Mouse (Mus musculus): Measurements from ENCODE around the gene Adamts13.

Gene Adamts13

GRCm38 (mm10) chr2:26973116-26973515, at the start of gene Adamts13:
Adamts13 (plus strand) TSS chr2:26973416.
- no peak for DNase-seq (ENCODE audit: low spot score in 2 of 2)

DNA sequence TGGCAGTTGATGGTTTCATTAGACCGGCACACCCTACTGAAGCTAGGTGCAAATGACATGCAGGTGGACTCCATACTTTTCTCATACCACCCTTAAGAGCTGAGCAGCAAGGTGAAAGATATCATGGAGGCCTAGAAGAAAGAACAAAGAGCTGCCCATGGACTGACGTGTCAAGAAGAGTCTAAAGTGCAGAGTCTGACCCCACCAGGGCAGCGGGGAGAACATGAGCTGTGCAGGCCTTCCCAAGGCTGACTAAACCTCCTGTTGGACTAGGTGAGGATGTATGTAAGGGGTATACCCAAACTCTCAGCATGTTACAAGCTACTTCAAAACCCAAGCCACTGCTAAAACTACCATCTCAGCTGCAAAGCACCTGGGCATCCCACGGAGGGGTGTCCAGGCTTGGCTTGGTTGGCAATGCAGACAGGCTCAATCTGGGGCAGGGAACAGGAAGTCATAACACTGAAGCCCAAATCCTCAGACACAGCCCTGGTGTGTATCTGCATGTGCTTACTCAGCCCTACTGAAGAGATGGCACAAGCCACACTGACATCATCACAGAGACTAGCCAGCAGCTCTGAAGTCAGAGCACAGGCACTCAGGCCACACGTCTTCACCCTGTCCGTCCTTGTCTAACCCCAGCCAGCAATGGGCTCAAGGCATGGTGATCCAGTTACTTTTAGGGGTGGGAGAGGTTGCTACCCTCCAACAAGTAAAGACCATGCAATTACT, 45.3 kb upstream of the Adamts13 start:
- no peak for DNase-seq (ENCODE audit: low spot score in 2 of 2)

DNA sequence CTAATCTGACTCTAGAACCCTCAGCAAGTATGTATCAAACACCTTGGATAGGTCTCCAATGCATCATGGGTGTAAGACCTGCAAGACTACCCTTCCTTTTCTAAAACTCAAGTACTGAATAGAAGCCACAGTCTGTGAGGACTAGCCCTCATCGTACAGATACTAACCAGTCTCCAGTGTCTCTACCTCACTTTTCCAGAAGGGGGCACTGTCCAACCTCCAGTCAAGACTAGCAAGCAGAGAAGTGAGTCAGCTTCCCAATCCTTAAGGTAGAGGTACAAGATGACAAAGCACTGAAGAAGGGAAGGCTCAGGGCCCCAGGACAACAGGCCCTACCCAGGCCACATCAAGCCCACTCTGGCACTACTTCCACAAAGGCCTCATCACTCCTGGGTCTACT, 42.8 kb upstream of the Adamts13 start:
- peak in 1 of 2 experiments; percentile 85 for DNase-seq (ENCODE audit: low spot score in 2 of 2)

- DNase-seq (ENCODE audit: low spot score in 2 of 2), result no peak
These were observed 40.5 kb upstream of the Adamts13 start for GRCm38 (mm10) chr2:26932473-26933303.

GRCm38 (mm10) chr2:26933304-26934055, 39.7 kb upstream of the Adamts13 start, which contains the start of the genes Surf4 and Stkld1:
Surf4 (minus strand) TSS chr2:26933928.
Stkld1 (plus strand) TSS chr2:26934047.
- DNase-seq (ENCODE audit: low spot score in 2 of 2), result peak; percentile 76 to 91

- DNase-seq (ENCODE audit: low spot score in 2 of 2), result no peak
These were observed 37.9 kb upstream of the Adamts13 start for GRCm38 (mm10) chr2:26935286-26935685.

DNA sequence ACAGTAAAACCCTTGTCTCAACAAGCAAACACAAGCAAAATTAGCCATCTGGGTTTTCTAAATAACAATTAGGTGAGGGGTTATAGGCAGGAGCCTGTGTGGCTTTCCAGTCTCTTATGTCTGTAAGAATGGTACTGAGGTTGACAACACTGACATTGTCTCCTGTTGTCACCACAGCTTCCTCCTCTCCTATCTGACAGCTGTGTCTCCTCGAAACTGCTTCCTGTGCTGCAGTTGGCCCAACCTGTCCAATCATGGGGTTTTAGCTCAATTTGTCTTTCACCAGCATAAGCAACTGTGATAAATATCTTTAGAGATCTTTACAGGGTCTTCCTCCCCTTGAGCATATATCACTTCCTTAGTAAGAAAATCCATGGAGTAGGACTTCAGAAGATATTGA, 36.8 kb upstream of the Adamts13 start:
- DNase-seq (ENCODE audit: low spot score in 2 of 2), result no peak

- no peak for DNase-seq (ENCODE audit: low spot score in 2 of 2)
These were observed 31.7 kb upstream of the Adamts13 start for GRCm38 (mm10) chr2:26941539-26941938.

DNA sequence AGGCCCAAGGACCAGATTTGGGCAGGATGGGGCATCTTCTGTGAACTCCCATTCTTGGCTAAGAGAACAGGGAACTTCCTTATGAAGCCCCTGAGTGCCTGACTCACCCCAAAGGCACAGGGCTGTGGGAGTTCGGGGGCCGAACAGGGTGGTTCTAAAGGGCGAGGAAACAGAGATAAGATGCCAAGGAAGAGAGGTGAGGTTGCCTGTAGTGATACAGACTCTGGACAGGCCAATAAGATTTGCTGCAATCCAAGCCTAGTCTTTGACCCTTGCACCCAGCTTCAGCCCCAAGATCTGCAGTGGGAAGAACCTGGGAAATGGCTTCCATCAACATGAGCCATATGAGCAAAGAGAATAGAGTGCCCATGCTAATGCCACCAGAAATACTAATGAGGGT, 30.0 kb upstream of the Adamts13 start:
- DNase-seq (ENCODE audit: low spot score in 2 of 2), result no peak

DNA sequence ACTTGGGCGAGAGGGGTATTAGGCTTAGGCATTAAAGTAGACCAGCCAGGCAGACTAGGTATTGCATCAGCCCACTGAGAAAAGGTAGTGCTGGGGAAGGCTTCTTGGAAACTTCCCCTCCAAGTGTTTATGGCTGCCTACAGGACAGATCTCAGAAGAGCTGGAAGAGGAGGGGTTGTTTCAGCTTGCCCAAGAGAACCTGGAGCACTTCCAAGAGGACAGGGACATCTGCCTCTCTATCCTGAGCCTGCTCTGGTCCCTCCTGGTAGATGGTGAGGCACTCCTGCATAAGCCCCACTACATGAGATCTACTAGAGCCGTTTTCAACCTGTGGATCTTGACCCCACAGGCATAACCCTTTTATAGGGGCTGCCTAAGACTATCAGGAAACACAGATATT, 22.8 kb upstream of the Adamts13 start:
- DNase-seq (ENCODE audit: low spot score in 2 of 2), result no peak

- no peak for DNase-seq (ENCODE audit: low spot score in 2 of 2)
These were observed 21.8 kb upstream of the Adamts13 start for GRCm38 (mm10) chr2:26951346-26951905.

DNA sequence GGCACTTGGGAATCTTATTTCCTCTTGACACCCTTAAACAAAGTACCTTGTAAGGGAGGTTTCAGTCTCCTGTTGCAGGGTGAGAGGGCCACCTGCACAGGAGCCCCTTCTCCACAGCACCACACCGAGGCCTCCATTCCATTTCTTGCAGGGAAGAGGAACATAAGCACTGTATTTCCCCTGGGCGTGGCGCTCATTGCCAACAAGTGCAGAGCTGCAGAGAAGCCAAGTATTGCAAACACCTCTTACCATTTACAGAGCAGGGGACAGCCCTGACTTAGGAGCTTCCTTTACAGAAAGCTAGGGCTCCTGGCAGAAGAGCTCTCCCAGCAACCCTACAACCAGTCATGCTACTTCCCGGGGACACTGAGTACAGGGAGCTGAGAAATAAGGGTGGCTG, 21.0 kb upstream of the Adamts13 start:
- DNase-seq (ENCODE audit: low spot score in 2 of 2), result no peak

- DNase-seq (ENCODE audit: low spot score in 2 of 2), result no peak
These were observed 20.4 kb upstream of the Adamts13 start for GRCm38 (mm10) chr2:26952866-26953265.

DNA sequence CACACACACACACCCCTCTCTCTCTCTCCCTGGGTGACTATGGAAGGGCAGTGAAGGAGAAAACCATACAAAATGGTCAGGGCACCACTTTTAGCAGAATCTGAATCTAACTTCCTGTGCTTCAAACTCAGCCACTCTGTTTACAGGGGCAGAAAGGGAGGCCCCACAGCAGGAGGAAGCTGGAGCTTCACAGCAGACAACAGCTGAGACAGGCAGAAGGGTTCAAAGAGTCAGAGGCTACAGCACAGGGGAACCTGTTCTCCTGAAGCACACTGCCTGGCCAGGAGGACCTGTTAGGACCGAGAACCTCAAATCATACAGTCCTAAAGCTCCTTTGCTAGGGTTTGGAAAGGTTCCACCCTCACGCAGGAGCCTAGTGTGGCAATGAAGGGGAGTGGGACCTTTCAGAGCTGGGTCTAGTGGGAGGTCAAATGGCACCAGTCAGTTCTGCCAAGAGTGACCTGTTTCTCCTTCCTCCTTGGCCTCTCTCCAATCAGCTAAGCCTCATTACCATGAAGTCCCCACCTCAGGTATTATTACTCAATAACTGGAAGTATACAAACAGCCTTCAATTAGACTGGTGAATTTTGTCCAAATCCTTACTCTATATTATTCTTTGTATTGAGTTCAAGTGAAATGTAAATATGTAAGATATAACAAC, 18.4 kb upstream of the Adamts13 start:
- DNase-seq (ENCODE audit: low spot score in 2 of 2), result no peak

- DNase-seq (ENCODE audit: low spot score in 2 of 2), result no peak
These were observed 16.3 kb upstream of the Adamts13 start for GRCm38 (mm10) chr2:26956811-26957487.

GRCm38 (mm10) chr2:26957488-26957859, 15.7 kb upstream of the Adamts13 start:
- DNase-seq (ENCODE audit: low spot score in 2 of 2), result no peak

GRCm38 (mm10) chr2:26960756-26961155, 12.5 kb upstream of the Adamts13 start:
- DNase-seq (ENCODE audit: low spot score in 2 of 2), result no peak

- peak; percentile 91 to 95 for DNase-seq (ENCODE audit: low spot score in 2 of 2)
These were observed 9.1 kb upstream of the Adamts13 start, which contains the start of gene Rexo4 for GRCm38 (mm10) chr2:26963923-26964723. Rexo4 (minus strand) TSS chr2:26964386.

GRCm38 (mm10) chr2:26964724-26965370, 8.4 kb upstream of the Adamts13 start:
- DNase-seq (ENCODE audit: low spot score in 2 of 2), result no peak

Measured in left cerebral cortex, adult 9 months (tissue).